Mouse (Mus musculus) bone marrow, adult 2 months (tissue): ENCODE measurements around the gene F2rl3.

Experiments used
- CTCF ChIP-seq: fragments of 200-500 bp; IDR thresholded peaks from 2 replicates; pipeline ENCODE4 v1.5.1; 2011; ENCODE audit warnings: low read length, control low read depth; ENCODE audit not compliant: control insufficient read depth, insufficient read depth
- POLR2A ChIP-seq: fragments of 200-500 bp; IDR thresholded peaks from 2 replicates; pipeline ENCODE4 v1.6.1; 2011; ENCODE audit warnings: low read depth, mild to moderate bottlenecking, control low read depth, low read length, borderline replicate concordance; ENCODE audit not compliant: control insufficient read depth

- TF ChIP-seq POLR2A (0 out of 2 replicates have a peak, but pooled peaks have one; percentile 19), CTCF (no peak)
These were observed at the start of gene F2rl3 for GRCm38 (mm10) chr8:72761322-72762051.
